Mouse (Mus musculus): ENCODE results near the gene Gigyf2. TPM values are rescaled to one million over a fixed set of nuclear protein-coding genes. Genes with fewer than 3 reads are reported as not detected.

Gene Gigyf2
- 75.2 and 79.7 TPM in 2 replicates for polyA plus RNA-seq (2015; fragmentation: Nextera tagmentation; extraction: Ambion mirVana)

- WGBS: under 1% methylated on average over 29 of the region's 36 CpGs
- peak; percentile 98 for ATAC-seq (ENCODE audit: low FRiP score)
- no peaks in the 10 kb centered on the region for H3K27me3 ChIP-seq
Measured at GRCm38 (mm10) chr1:87326742-87327163, at the start of gene Gigyf2. Gene Gigyf2 (plus strand): TSS chr1:87326998.

GRCm38 (mm10) chr1:87280281-87280680 lies 46.5 kb upstream of the Gigyf2 start:
- Histone ChIP-seq H3K4me3 (no peak overlapping the region), H3K9ac (no peak overlapping the region), H3K36me3 (no peaks in the 10 kb centered on the region), H3K4me1 (replicated peaks) (0 out of 2 replicates have a peak, but pooled peaks cover 7% of the 10 kb centered on the region), H3K27ac (no peak overlapping the region), H3K27me3 (no peaks in the 10 kb centered on the region), H3K9me3 (no peaks in the 10 kb centered on the region), H3K4me2 (no peak overlapping the region)
- 84% methylated on average over 5 of the region's 5 CpGs for WGBS
- ATAC-seq (ENCODE audit: low FRiP score): no peak

More at GRCm38 (mm10) chr1:87326742-87327163, at the start of gene Gigyf2:
- H3K36me3 ChIP-seq: no peaks in the 10 kb centered on the region
- H3K4me2 ChIP-seq: peak within 1 kb of the TSS; percentile 76
- H3K4me3 ChIP-seq: peak within 1 kb of the TSS; percentile 99
- peak within 1 kb of the TSS; percentile 97 for H3K9ac ChIP-seq
- H3K27ac ChIP-seq: peak within 1 kb of the TSS; percentile 95
- peaks cover 13% of the 10 kb centered on the region for H3K4me1 ChIP-seq (replicated peaks)
- H3K9me3 ChIP-seq: peaks cover 1% of the 10 kb centered on the region

- H3K27ac ChIP-seq: no peak overlapping the region
- H3K36me3 ChIP-seq: no peaks in the 10 kb centered on the region
- H3K4me1 ChIP-seq (replicated peaks): 0 out of 2 replicates have a peak, but pooled peaks cover 7% of the 10 kb centered on the region
- 0 out of 2 replicates have a peak overlapping the region, but pooled peaks have one; percentile 13 for H3K9ac ChIP-seq
- WGBS: 23% methylated on average over 20 of the region's 20 CpGs
- no peaks in the 10 kb centered on the region for H3K9me3 ChIP-seq
- no peaks in the 10 kb centered on the region for H3K27me3 ChIP-seq
- no peak for ATAC-seq (ENCODE audit: low FRiP score)
- H3K4me3 ChIP-seq: no peak overlapping the region
- peak overlapping the region; percentile 29 for H3K4me2 ChIP-seq
Measured at GRCm38 (mm10) chr1:87281599-87282412, 45.0 kb upstream of the Gigyf2 start.

GRCm38 (mm10) chr1:87282413-87282788 lies 44.4 kb upstream of the Gigyf2 start:
- H3K27ac ChIP-seq: no peak overlapping the region
- no peak for ATAC-seq (ENCODE audit: low FRiP score)
- no peaks in the 10 kb centered on the region for H3K36me3 ChIP-seq
- H3K4me1 ChIP-seq (replicated peaks): 0 out of 2 replicates have a peak, but pooled peaks cover 7% of the 10 kb centered on the region
- 69% methylated on average over 6 of the region's 6 CpGs for WGBS
- no peaks in the 10 kb centered on the region for H3K9me3 ChIP-seq
- no peak overlapping the region for H3K4me2 ChIP-seq
- no peaks in the 10 kb centered on the region for H3K27me3 ChIP-seq
- no peak overlapping the region for H3K4me3 ChIP-seq
- no peak overlapping the region for H3K9ac ChIP-seq

- Histone ChIP-seq H3K36me3 (no peaks in the 10 kb centered on the region), H3K4me1 (replicated peaks) (0 out of 2 replicates have a peak, but pooled peaks cover 7% of the 10 kb centered on the region), H3K4me3 (no peak overlapping the region), H3K9ac (no peak overlapping the region), H3K27ac (no peak overlapping the region), H3K27me3 (no peaks in the 10 kb centered on the region), H3K4me2 (no peak overlapping the region), H3K9me3 (no peaks in the 10 kb centered on the region)
- ATAC-seq (ENCODE audit: low FRiP score): no peak
- whole genome bisulfite sequencing: 87% methylated on average over 10 of the region's 10 CpGs
Measured at GRCm38 (mm10) chr1:87283410-87283960, 43.3 kb upstream of the Gigyf2 start.

GRCm38 (mm10) chr1:87287105-87287504 lies 39.7 kb upstream of the Gigyf2 start:
- 0 out of 2 replicates have a peak, but pooled peaks cover 1% of the 10 kb centered on the region for H3K27me3 ChIP-seq
- no peaks in the 10 kb centered on the region for H3K9me3 ChIP-seq
- no peak overlapping the region for H3K27ac ChIP-seq
- no peak overlapping the region for H3K4me2 ChIP-seq
- H3K36me3 ChIP-seq: no peaks in the 10 kb centered on the region
- no peak overlapping the region for H3K4me3 ChIP-seq
- 0 out of 2 replicates have a peak, but pooled peaks cover under 1% of the 10 kb centered on the region for H3K4me1 ChIP-seq (replicated peaks)
- ATAC-seq (ENCODE audit: low FRiP score): no peak
- WGBS: 48% methylated on average over 2 of the region's 2 CpGs
- H3K9ac ChIP-seq: no peak overlapping the region

GRCm38 (mm10) chr1:87291416-87291815 lies 35.4 kb upstream of the Gigyf2 start:
- H3K4me1 ChIP-seq (replicated peaks): no peaks in the 10 kb centered on the region
- no peak overlapping the region for H3K27ac ChIP-seq
- no peaks in the 10 kb centered on the region for H3K9me3 ChIP-seq
- WGBS: 59% methylated on average over 8 of the region's 8 CpGs
- no peak overlapping the region for H3K4me3 ChIP-seq
- no peak overlapping the region for H3K4me2 ChIP-seq
- 0 out of 2 replicates have a peak, but pooled peaks cover 3% of the 10 kb centered on the region for H3K27me3 ChIP-seq
- 0 out of 2 replicates have a peak overlapping the region, but pooled peaks have one; percentile 8 for H3K9ac ChIP-seq
- ATAC-seq (ENCODE audit: low FRiP score): no peak
- H3K36me3 ChIP-seq: no peaks in the 10 kb centered on the region

GRCm38 (mm10) chr1:87292420-87293190 lies 34.2 kb upstream of the Gigyf2 start:
- H3K9me3 ChIP-seq: no peaks in the 10 kb centered on the region
- H3K27ac ChIP-seq: no peak overlapping the region
- no peak overlapping the region for H3K9ac ChIP-seq
- H3K27me3 ChIP-seq: 0 out of 2 replicates have a peak, but pooled peaks cover 3% of the 10 kb centered on the region
- ATAC-seq (ENCODE audit: low FRiP score): no peak
- no peaks in the 10 kb centered on the region for H3K36me3 ChIP-seq
- no peaks in the 10 kb centered on the region for H3K4me1 ChIP-seq (replicated peaks)
- no peak overlapping the region for H3K4me2 ChIP-seq
- WGBS: 66% methylated on average over 15 of the region's 15 CpGs
- H3K4me3 ChIP-seq: no peak overlapping the region

- no peak overlapping the region for H3K4me2 ChIP-seq
- 0 out of 2 replicates have a peak, but pooled peaks cover 3% of the 10 kb centered on the region for H3K27me3 ChIP-seq
- H3K9me3 ChIP-seq: no peaks in the 10 kb centered on the region
- no peaks in the 10 kb centered on the region for H3K4me1 ChIP-seq (replicated peaks)
- WGBS: 67% methylated on average over 4 of the region's 4 CpGs
- no peak overlapping the region for H3K27ac ChIP-seq
- no peak overlapping the region for H3K4me3 ChIP-seq
- ATAC-seq (ENCODE audit: low FRiP score): no peak
- H3K36me3 ChIP-seq: no peaks in the 10 kb centered on the region
- no peak overlapping the region for H3K9ac ChIP-seq
Measured at GRCm38 (mm10) chr1:87294063-87294710, 32.6 kb upstream of the Gigyf2 start.

- H3K9ac ChIP-seq: no peak overlapping the region
- no peak overlapping the region for H3K4me2 ChIP-seq
- no peak overlapping the region for H3K27ac ChIP-seq
- H3K9me3 ChIP-seq: no peaks in the 10 kb centered on the region
- no peaks in the 10 kb centered on the region for H3K36me3 ChIP-seq
- H3K27me3 ChIP-seq: 0 out of 2 replicates have a peak, but pooled peaks cover 3% of the 10 kb centered on the region
- WGBS: 62% methylated on average over 4 of the region's 4 CpGs
- ATAC-seq (ENCODE audit: low FRiP score): no peak
- H3K4me1 ChIP-seq (replicated peaks): no peaks in the 10 kb centered on the region
- H3K4me3 ChIP-seq: no peak overlapping the region
Measured at GRCm38 (mm10) chr1:87294951-87295350, 31.8 kb upstream of the Gigyf2 start.

GRCm38 (mm10) chr1:87297346-87297925 lies 29.4 kb upstream of the Gigyf2 start:
- no peaks in the 10 kb centered on the region for H3K36me3 ChIP-seq
- no peaks in the 10 kb centered on the region for H3K9me3 ChIP-seq
- H3K9ac ChIP-seq: no peak overlapping the region
- no peak overlapping the region for H3K27ac ChIP-seq
- ATAC-seq (ENCODE audit: low FRiP score): no peak
- WGBS: 95% methylated on average over 10 of the region's 10 CpGs
- no peak overlapping the region for H3K4me3 ChIP-seq
- 0 out of 2 replicates have a peak, but pooled peaks cover 3% of the 10 kb centered on the region for H3K4me1 ChIP-seq (replicated peaks)
- no peak overlapping the region for H3K4me2 ChIP-seq
- H3K27me3 ChIP-seq: no peaks in the 10 kb centered on the region
